ENCODE assay signal across 8 mouse cellular contexts in the genomic region with DNA sequence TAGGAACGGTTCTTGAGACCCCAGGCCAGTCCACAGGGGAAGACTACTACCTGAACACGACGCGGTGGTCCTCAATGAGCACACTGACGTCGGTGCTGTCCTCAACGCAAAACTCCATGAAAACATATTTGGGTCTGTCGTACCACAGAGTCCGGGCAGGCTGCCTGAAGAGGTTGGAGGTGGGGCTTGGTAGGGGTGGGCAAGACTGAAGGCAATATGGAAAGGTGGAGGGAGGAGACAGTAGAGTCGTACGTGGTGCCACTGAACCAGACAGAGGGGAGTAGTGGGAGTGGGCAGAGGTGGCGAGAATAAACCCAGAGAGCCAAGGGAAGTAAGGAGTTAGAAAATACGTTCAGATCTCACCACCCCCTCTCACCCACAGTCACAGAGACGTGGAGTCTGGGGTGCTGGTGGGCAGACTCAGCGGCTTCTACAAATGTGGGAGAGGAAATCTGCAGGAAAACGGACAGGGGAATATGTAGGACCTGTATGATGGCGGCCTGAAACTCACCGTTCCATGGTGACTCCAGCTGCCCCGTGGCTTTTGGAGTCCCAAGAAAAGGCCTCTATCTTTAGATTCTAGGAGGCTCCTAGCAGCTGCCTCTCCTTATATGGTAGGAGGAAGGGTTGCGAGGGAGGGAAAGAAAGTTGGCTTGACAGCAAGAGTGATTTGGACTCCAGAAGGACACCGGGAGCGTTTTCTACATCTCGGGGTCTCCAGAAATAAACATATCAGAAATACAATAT. TPM values are rescaled to one million over a fixed set of nuclear protein-coding genes. Genes with fewer than 3 reads are reported as not detected.
A peak's percentile ranks its signal among the peaks of the same experiment; 100 is the strongest.
DNase-seq lines count a peak whose midpoint lies in the region; ATAC-seq lines count a peak whose summit lies in the region.

A gene (minus strand): TSS at position 692 of the 747 bp plus-strand sequence.

- peak; percentile 33 for DNase-seq in adrenal gland, postnatal 10 days
- DNase-seq in adrenal gland, adult 2 months = no peak
- peak; percentile 21 for DNase-seq in thymus, postnatal 14 days
- no peak for DNase-seq in thymus, postnatal 4 days

- peaks cover 15% of the 10 kb centered on the region for H3K4me1 ChIP-seq in heart, embryonic 16.5 days (ENCODE audit: control insufficient read depth, insufficient read depth, low read length)
- H3K4me1 ChIP-seq in limb, embryonic 13.5 days = peaks cover 27% of the 10 kb centered on the region
- H3K4me1 ChIP-seq in midbrain, embryonic 16.5 days (ENCODE audit: control insufficient read depth, insufficient read depth, low read length) = peaks cover 27% of the 10 kb centered on the region

- ATAC-seq in heart, embryonic 16.5 days (replicated peaks; ENCODE audit: extremely low read depth, insufficient read depth, low FRiP score) = peak; percentile 81
- ATAC-seq in limb, embryonic 13.5 days (ENCODE audit: low FRiP score, low read depth) = peak; percentile 66
- peak; percentile 52 for ATAC-seq in midbrain, embryonic 16.5 days
- ATAC-seq in activated CD4-positive, CD25-positive, alpha-beta regulatory T cell, adult 4 months = no peak

- no peaks in the 10 kb centered on the region for H3K9me3 ChIP-seq in heart, embryonic 16.5 days (replicated peaks; ENCODE audit: control insufficient read depth, low read length)
- no peaks in the 10 kb centered on the region for H3K9me3 ChIP-seq in limb, embryonic 13.5 days
- H3K9me3 ChIP-seq in midbrain, embryonic 16.5 days (replicated peaks; ENCODE audit: control insufficient read depth, low read length, poor library complexity, severe bottlenecking) = no peaks in the 10 kb centered on the region

- peaks cover 8% of the 10 kb centered on the region; the same call in 1 of the 2 replicates for H3K36me3 ChIP-seq in heart, embryonic 16.5 days (ENCODE audit: control insufficient read depth, insufficient read depth)
- peaks cover under 1% of the 10 kb centered on the region for H3K36me3 ChIP-seq in limb, embryonic 13.5 days
- H3K36me3 ChIP-seq in midbrain, embryonic 16.5 days (ENCODE audit: control insufficient read depth, insufficient read depth, low read length) = peaks cover 2% of the 10 kb centered on the region; the same call in 1 of the 2 replicates

- no peaks in the 10 kb centered on the region for H3K27me3 ChIP-seq in heart, embryonic 16.5 days (ENCODE audit: control insufficient read depth, insufficient read depth, low read length)
- H3K27me3 ChIP-seq in limb, embryonic 13.5 days = no peaks in the 10 kb centered on the region
- H3K27me3 ChIP-seq in midbrain, embryonic 16.5 days (ENCODE audit: control insufficient read depth, insufficient read depth, low read depth, low read length) = no peaks in the 10 kb centered on the region

- H3K9ac ChIP-seq in heart, embryonic 16.5 days (ENCODE audit: low read length) = peak within 1 kb of the TSS; percentile 94
- peak within 1 kb of the TSS; percentile 79 for H3K9ac ChIP-seq in limb, embryonic 13.5 days
- peak within 1 kb of the TSS; percentile 82 for H3K9ac ChIP-seq in midbrain, embryonic 16.5 days (ENCODE audit: low read depth, low read length)

- H3K27ac ChIP-seq in heart, embryonic 16.5 days (ENCODE audit: low read length) = peak within 1 kb of the TSS; percentile 98
- H3K27ac ChIP-seq in limb, embryonic 13.5 days = peak within 1 kb of the TSS; percentile 65; the same call in 1 of the 2 replicates
- peak within 1 kb of the TSS; percentile 90 for H3K27ac ChIP-seq in midbrain, embryonic 16.5 days (ENCODE audit: low read length)

- WGBS in heart, embryonic 16.5 days = 2% methylated on average over 23 of the region's 23 CpGs
- WGBS in limb, embryonic 13.5 days = 4% methylated on average over 23 of the region's 23 CpGs
- WGBS in midbrain, embryonic 16.5 days = 6% methylated on average over 23 of the region's 23 CpGs

- peak within 1 kb of the TSS; percentile 84 for H3K4me2 ChIP-seq in heart, embryonic 16.5 days (ENCODE audit: low read depth, low read length)
- peak within 1 kb of the TSS; percentile 95 for H3K4me2 ChIP-seq in limb, embryonic 13.5 days (replicated peaks)
- H3K4me2 ChIP-seq in midbrain, embryonic 16.5 days (ENCODE audit: low read length) = peak within 1 kb of the TSS; percentile 90

- peak within 1 kb of the TSS; percentile 100 for H3K4me3 ChIP-seq in heart, embryonic 16.5 days (ENCODE audit: low read length)
- peak within 1 kb of the TSS; percentile 75 for H3K4me3 ChIP-seq in limb, embryonic 13.5 days
- H3K4me3 ChIP-seq in midbrain, embryonic 16.5 days (ENCODE audit: low read depth, low read length) = peak within 1 kb of the TSS; percentile 77

RNA-seq across cellular contexts. Expression of the gene that starts here (rescaled TPM):
- total RNA-seq in adrenal gland, postnatal 10 days (2021) = 1 to 10 TPM; 1.9 to 5.0 TPM
- total RNA-seq in adrenal gland, adult 2 months (2021) = 1 to 10 TPM; 1.9 to 5.6 TPM
- 0.24 TPM in 1 of 2 replicates, not detected in the other for polyA plus RNA-seq in adrenal gland, adult 2 months (2012; rRNA removed)
- 15.8 and 17.2 TPM in 2 replicates for polyA plus RNA-seq in heart, embryonic 16.5 days (2015; fragmentation: Nextera tagmentation; extraction: Ambion mirVana)
- 11.5 and 12.6 TPM in 2 replicates for polyA plus RNA-seq in limb, embryonic 13.5 days (2015; fragmentation: Nextera tagmentation; extraction: Ambion mirVana)
- 7.0 and 7.9 TPM in 2 replicates for polyA plus RNA-seq in midbrain, embryonic 16.5 days (2015; fragmentation: Nextera tagmentation; extraction: Ambion mirVana)
- polyA plus RNA-seq in activated CD4-positive, CD25-positive, alpha-beta regulatory T cell, adult 4 months (2017; shearing (Covaris generic)) = 1 to 10 TPM in 1 of 2 experiments, not detected in 1; 1.5 TPM

Comparison
In these comparisons a context has a peak if more than half of its experiments do, and no peak if none do; other contexts are left out.
1. DNase-seq: peak in adrenal gland, postnatal 10 days (single experiment) and thymus, postnatal 14 days (single experiment); none in adrenal gland, adult 2 months (single experiment) and thymus, postnatal 4 days (single experiment).
2. Peak in every context shown above with its lines, with median percentiles within 50 percentile points of each other: H3K27ac ChIP-seq, H3K4me2 ChIP-seq, H3K4me3 ChIP-seq and H3K9ac ChIP-seq.